Comparison of ENCODE assay signal across 29 mouse cellular contexts in the genomic region with DNA sequence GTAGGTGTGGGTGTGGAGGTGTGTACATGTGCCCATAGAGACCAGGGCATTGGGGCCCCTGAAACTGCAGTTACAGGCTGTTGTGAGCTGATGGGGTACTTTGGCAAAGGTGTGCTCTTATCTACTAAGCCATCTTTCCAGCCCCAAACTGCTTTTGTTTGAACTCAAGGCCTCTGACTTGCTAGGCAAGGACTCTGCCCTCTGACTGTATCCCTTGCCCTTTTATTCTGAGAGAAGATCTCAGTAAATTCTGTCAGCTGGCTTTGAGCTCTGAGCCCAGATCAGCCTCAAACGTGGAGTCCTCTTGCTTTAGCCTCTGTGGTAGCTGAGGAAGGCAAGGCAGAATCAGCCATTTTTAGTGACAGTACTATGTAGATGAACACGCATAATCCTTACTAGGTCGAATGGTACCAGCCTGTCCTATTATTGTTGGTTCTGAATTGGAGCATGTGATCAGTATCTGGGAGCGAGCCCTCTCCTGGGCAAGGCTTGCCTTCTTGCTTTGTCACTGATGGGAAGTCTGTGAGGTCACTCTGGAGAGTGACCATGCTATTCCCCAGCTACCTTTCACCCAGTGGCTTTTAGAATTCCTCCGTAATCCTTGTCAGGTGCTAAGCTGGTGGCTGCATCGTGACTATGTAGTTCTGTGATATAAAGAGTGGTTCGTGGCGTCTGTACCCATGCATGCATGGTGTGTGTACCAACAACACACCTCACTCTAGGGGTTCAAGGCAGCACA. TPM values are rescaled to one million over a fixed set of nuclear protein-coding genes. Genes with fewer than 3 reads are reported as not detected.
DNase-seq lines count a peak whose midpoint lies in the region; ATAC-seq and TF ChIP-seq lines count a peak whose summit lies in the region.
"Had no signal": no experiment of that assay in that cellular context is flagged by ENCODE, and none has a peak within 500 bp of the region (broad histone marks: within the 10 kb centered on the region; RNA-seq: fewer than 3 reads in every experiment).

No protein-coding gene starts in this region.

- TF ChIP-seq POLR2A in liver, adult 2 months (IDR thresholded peaks at IDR 0.05; ENCODE audit: extremely low read depth, insufficient read depth, low read length): no peak

- H3K36me3 ChIP-seq in liver, adult 2 months (ENCODE audit: control insufficient read depth, insufficient read depth, low read length): peaks cover 64% of the 10 kb centered on the region
- peaks cover 85% of the 10 kb centered on the region for H3K36me3 ChIP-seq in liver, postnatal 0 days (replicated peaks; ENCODE audit: insufficient read depth, low read length)

- peak overlapping the region; percentile 64 for H3K27ac ChIP-seq in liver, adult 2 months (replicated peaks; ENCODE audit: insufficient read depth, low read depth, low read length)
- H3K27ac ChIP-seq in liver, postnatal 0 days (ENCODE audit: low read depth): peak overlapping the region; percentile 44
- H3K27ac ChIP-seq: heart, embryonic 15.5 days; hindbrain, embryonic 14.5 days; lung, embryonic 15.5 days; midbrain, embryonic 13.5 days; stomach, postnatal 0 days had no signal

- no peaks in the 10 kb centered on the region for H3K9me3 ChIP-seq in liver, postnatal 0 days (ENCODE audit: low read length)
- H3K9me3 ChIP-seq: G1E; heart, embryonic 15.5 days; limb, embryonic 15.5 days; lung, embryonic 15.5 days; megakaryocyte, embryonic 14.5 days; midbrain, embryonic 13.5 days had no signal

- H3K4me3 ChIP-seq in liver, adult 2 months (ENCODE audit: insufficient read depth, low read depth, low read length): no peak overlapping the region
- H3K4me3 ChIP-seq in liver, postnatal 0 days (ENCODE audit: low read depth, low read length): no peak overlapping the region
- H3K4me3 ChIP-seq: heart, embryonic 15.5 days; limb, embryonic 15.5 days; lung, embryonic 15.5 days; megakaryocyte, embryonic 14.5 days; midbrain, embryonic 13.5 days had no signal

- 52% methylated on average over 8 of the region's 8 CpGs for WGBS in liver, adult 2 months
- 80% methylated on average over 8 of the region's 8 CpGs for WGBS in liver, postnatal 0 days (ENCODE audit: insufficient replicate concordance)

- no peaks in the 10 kb centered on the region for H3K27me3 ChIP-seq in liver, adult 2 months (ENCODE audit: control insufficient read depth, insufficient read depth, low read length)
- no peaks in the 10 kb centered on the region for H3K27me3 ChIP-seq in liver, postnatal 0 days (ENCODE audit: insufficient read depth, low read length)
- H3K27me3 ChIP-seq: CH12.LX; heart, embryonic 15.5 days; limb, embryonic 15.5 days; lung, embryonic 15.5 days; megakaryocyte, embryonic 14.5 days; midbrain, embryonic 13.5 days; Patski had no signal

- no peak for TF ChIP-seq CTCF in liver, adult 2 months (IDR thresholded peaks at IDR 0.05; ENCODE audit: low read depth, low read length)
- no peak for TF ChIP-seq CTCF in liver, postnatal 0 days (IDR thresholded peaks at IDR 0.05; ENCODE audit: low read depth)

- H3K9ac ChIP-seq in liver, adult 2 months (ENCODE audit: low read depth, low read length): no peak overlapping the region
- H3K9ac ChIP-seq in liver, postnatal 0 days (replicated peaks): 0 out of 2 replicates have a peak overlapping the region, but pooled peaks have one; percentile 11
- H3K9ac ChIP-seq: forebrain, postnatal 0 days; heart, embryonic 15.5 days; hindbrain, embryonic 14.5 days; limb, embryonic 15.5 days; lung, embryonic 15.5 days; midbrain, embryonic 13.5 days had no signal

- DNase-seq in kidney, adult 11 months: peak; percentile 44
- no peak for DNase-seq in kidney, postnatal 10 days
- peak; percentile 82 for DNase-seq in liver, adult 2 months (ENCODE audit: extremely low read depth, low read depth, low spot score)
- DNase-seq in liver: no peak
- DNase-seq in kidney, postnatal 25 days: peak; percentile 24 to 62
- no peak for DNase-seq in liver, postnatal 0 days
- DNase-seq in left cerebral cortex, adult 9 months (ENCODE audit: low spot score in 2 of 2): no peak
- DNase-seq: adrenal gland, postnatal 14 days; B cell, adult 2 months; cerebellum, postnatal 10 days; forebrain, postnatal 0 days; heart, postnatal 4 days; lung, postnatal 36 days; right cerebral cortex, postnatal 14 days; thymus, adult 2 months; thymus, postnatal 4 days had no signal

- peak; percentile 65 for ATAC-seq in liver, postnatal 0 days
- ATAC-seq: forebrain, postnatal 0 days; inflammation-experienced regulatory T-cells, adult 6 months; midbrain, embryonic 13.5 days; Patski had no signal

- no peak for TF ChIP-seq EP300 in liver, postnatal 0 days (IDR thresholded peaks at IDR 0.05; ENCODE audit: low read depth)

- H3K4me1 ChIP-seq in liver, adult 2 months (ENCODE audit: control insufficient read depth, insufficient read depth, low read length): peaks cover 6% of the 10 kb centered on the region
- no peaks in the 10 kb centered on the region for H3K4me1 ChIP-seq in liver, postnatal 0 days (ENCODE audit: insufficient read depth)
- H3K4me1 ChIP-seq: heart, embryonic 15.5 days; lung, embryonic 15.5 days; midbrain, embryonic 13.5 days had no signal

- no peak overlapping the region for H3K4me2 ChIP-seq in liver, postnatal 0 days (ENCODE audit: low read depth, low read length)
- H3K4me2 ChIP-seq: heart, embryonic 15.5 days; hindbrain, embryonic 14.5 days; limb, embryonic 15.5 days; lung, embryonic 15.5 days; midbrain, embryonic 13.5 days had no signal

- no peaks in the 10 kb centered on the region for H3K79me2 ChIP-seq in liver, adult 2 months (ENCODE audit: control insufficient read depth, insufficient read depth, low read length)

RNA-seq across cellular contexts. Expression of a gene that starts 24.2 kb away (rescaled TPM):
- 11.7 and 17.9 TPM in 2 replicates for total RNA-seq in liver, adult 2 months (2014; rRNA removed)
- polyA plus RNA-seq in liver, adult 2 months (2012; rRNA removed): 12.3 and 18.5 TPM in 2 replicates
- 12.3 and 13.0 TPM in 2 replicates for polyA plus RNA-seq in liver, postnatal 0 days (2015; fragmentation: Nextera tagmentation; extraction: Ambion mirVana)

RNA-seq across cellular contexts. Expression of a gene that starts 27.7 kb away (rescaled TPM):
- 0.37 and 0.40 TPM in 2 replicates for total RNA-seq in liver, adult 2 months (2014; rRNA removed)
- polyA plus RNA-seq in liver, adult 2 months (2012; rRNA removed): 0.24 and 0.51 TPM in 2 replicates
- polyA plus RNA-seq in liver, postnatal 0 days (2015; fragmentation: Nextera tagmentation; extraction: Ambion mirVana): 1.3 TPM in 2 replicates
- total RNA-seq: CH12.LX; monocyte, adult 5-6 weeks; neutrophil, adult 5-6 weeks had no signal
- polyA plus RNA-seq: G1E had no signal

RNA-seq across cellular contexts. Expression of a gene that starts 28.0 kb away (rescaled TPM):
- 4.9 and 5.5 TPM in 2 replicates for total RNA-seq in liver, adult 2 months (2014; rRNA removed)
- 8.5 and 21.0 TPM in 2 replicates for polyA plus RNA-seq in liver, adult 2 months (2012; rRNA removed)
- 10.2 and 10.5 TPM in 2 replicates for polyA plus RNA-seq in liver, postnatal 0 days (2015; fragmentation: Nextera tagmentation; extraction: Ambion mirVana)

Comparison
In these comparisons a context has a peak if more than half of its experiments do, and no peak if none do; other contexts are left out.
1. DNase-seq: peak in kidney, adult 11 months (single experiment), liver, adult 2 months (single experiment) and kidney, postnatal 25 days (2 of 2); none in kidney, postnatal 10 days (single experiment), liver (single experiment), liver, postnatal 0 days (single experiment) and left cerebral cortex, adult 9 months (0 of 2).